Mouse (Mus musculus) kidney, postnatal 0 days (tissue): ENCODE measurements around the gene Actl6a. TPM values are rescaled to one million over a fixed set of nuclear protein-coding genes. Genes with fewer than 3 reads are reported as not detected.
A peak's percentile ranks its signal among the peaks of the same experiment; 100 is the strongest.

ENCODE experiments used
- ATAC-seq: fragments of 200-750 bp; cut with Nextera tagmentation; replicated peaks from 2 replicates; pipeline ENCODE4 v1.8.0; 2017; ENCODE audit warnings: low read depth, moderate number of reproducible peaks, moderate TSS enrichment, moderate library complexity; ENCODE audit not compliant: low FRiP score
- DNase-seq: peaks from one replicate; pipeline ENCODE4 v3.0.0-alpha.2; 2016; ENCODE audit warnings: low spot score
- H3K27ac ChIP-seq: fragments of 300-500 bp; sonication (generic); 2 replicates; pipeline ENCODE4 v1.5.1; 2014; ENCODE audit warnings: mild to moderate bottlenecking
- H3K27me3 ChIP-seq: fragments of 300-500 bp; sonication (generic); 2 replicates; pipeline ENCODE4 v1.6.1; 2014; ENCODE audit warnings: low read length, mixed read lengths; ENCODE audit not compliant: insufficient read depth
- H3K36me3 ChIP-seq: fragments of 300-500 bp; sonication (generic); 2 replicates; pipeline ENCODE4 v1.6.1; 2014; ENCODE audit warnings: low read length, mixed read lengths; ENCODE audit not compliant: insufficient read depth
- H3K4me1 ChIP-seq: fragments of 300-500 bp; sonication (generic); replicated peaks from 2 replicates; pipeline ENCODE4 v1.6.1; 2014; ENCODE audit warnings: antibody characterized with exemption, low read length, mixed read lengths; ENCODE audit not compliant: insufficient read depth
- H3K4me2 ChIP-seq: fragments of 300-500 bp; sonication (generic); 2 replicates; pipeline ENCODE4 v1.6.1; 2014; ENCODE audit warnings: mild to moderate bottlenecking, low read length, moderate library complexity, mixed read lengths
- H3K4me3 ChIP-seq: fragments of 300-500 bp; sonication (generic); replicated peaks from 2 replicates; pipeline ENCODE4 v1.5.1; 2014; ENCODE audit warnings: low read depth, low read length
- H3K9ac ChIP-seq: fragments of 300-500 bp; sonication (generic); 2 replicates; pipeline ENCODE4 v1.6.1; 2014; ENCODE audit warnings: low read depth, low read length
- H3K9me3 ChIP-seq: fragments of 300-500 bp; sonication (generic); replicated peaks from 2 replicates; pipeline ENCODE4 v1.6.1; 2016; ENCODE audit warnings: low read length, inconsistent platforms, mixed read lengths
- CTCF ChIP-seq: IDR thresholded peaks from 2 replicates; pipeline ENCODE4 v1.5.1; 2016; ENCODE audit warnings: antibody characterized with exemption, low read depth, mild to moderate bottlenecking, moderate library complexity
- WGBS: fragments of 180-500 bp; shearing (Covaris S2); extraction: QIAGEN DNeasy Blood & Tissue Kit; methylation state at CpG from one replicate; pipeline ENCODE4 v1.1.7; 2014; 5-methylcytosine and 5-hydroxymethylcytosine counted together
- polyA plus RNA-seq: library from polyadenylated mRNA; unstranded; fragments of >200 nt; fragmentation: Nextera tagmentation; extraction: Ambion mirVana; gene quantifications from 2 replicates; pipeline ENCODE4 v1.2.1, GENCODE M21; 2015

The Actl6a gene
- polyA plus RNA-seq, 1 experiment from 2014 or later = 121 TPM

GRCm38 (mm10) chr3:32676393-32676792, 29.7 kb upstream of the Actl6a start:
- H3K4me3 ChIP-seq = no peak overlapping the region
- WGBS = 66% methylated on average over 6 of the region's 6 CpGs
- H3K27me3 ChIP-seq = no peaks in the 10 kb centered on the region
- no peaks in the 10 kb centered on the region for H3K9me3 ChIP-seq
- H3K27ac ChIP-seq = no peak overlapping the region
- H3K36me3 ChIP-seq = no peaks in the 10 kb centered on the region
- no peaks in the 10 kb centered on the region for H3K4me1 ChIP-seq
- DNase-seq (no peak), ATAC-seq (no peak)
- no peak overlapping the region for H3K9ac ChIP-seq
- no peak for TF ChIP-seq CTCF
- H3K4me2 ChIP-seq = no peak overlapping the region

- Histone ChIP-seq H3K27ac (no peak overlapping the region), H3K9ac (no peak overlapping the region), H3K4me3 (no peak overlapping the region), H3K27me3 (no peaks in the 10 kb centered on the region), H3K4me2 (no peak overlapping the region), H3K9me3 (no peaks in the 10 kb centered on the region), H3K4me1 (no peaks in the 10 kb centered on the region), H3K36me3 (no peaks in the 10 kb centered on the region)
- no peak for DNase-seq
- ATAC-seq = no peak
- WGBS = 79% methylated on average over 11 of the region's 12 CpGs
- TF ChIP-seq CTCF = no peak
These were observed 23.1 kb upstream of the Actl6a start for GRCm38 (mm10) chr3:32682910-32683531.

- H3K4me2 ChIP-seq = no peak overlapping the region
- H3K9me3 ChIP-seq = no peaks in the 10 kb centered on the region
- H3K36me3 ChIP-seq = no peaks in the 10 kb centered on the region
- 72% methylated on average over 3 of the region's 3 CpGs for WGBS
- H3K27ac ChIP-seq = no peak overlapping the region
- DNase-seq (no peak), ATAC-seq (no peak)
- H3K9ac ChIP-seq = no peak overlapping the region
- no peak for TF ChIP-seq CTCF
- no peaks in the 10 kb centered on the region for H3K4me1 ChIP-seq
- H3K4me3 ChIP-seq = no peak overlapping the region
- no peaks in the 10 kb centered on the region for H3K27me3 ChIP-seq
These were observed 21.5 kb upstream of the Actl6a start for GRCm38 (mm10) chr3:32684631-32685030.

GRCm38 (mm10) chr3:32686537-32686936, 19.6 kb upstream of the Actl6a start:
- H3K4me3 ChIP-seq = no peak overlapping the region
- no peak overlapping the region for H3K27ac ChIP-seq
- ATAC-seq = no peak
- no peak overlapping the region for H3K4me2 ChIP-seq
- no peak for TF ChIP-seq CTCF
- no peak for DNase-seq
- no peak overlapping the region for H3K9ac ChIP-seq
- H3K9me3 ChIP-seq = no peaks in the 10 kb centered on the region
- H3K36me3 ChIP-seq = no peaks in the 10 kb centered on the region
- no peaks in the 10 kb centered on the region for H3K4me1 ChIP-seq
- H3K27me3 ChIP-seq = no peaks in the 10 kb centered on the region
- WGBS = 74% methylated on average over 1 of the region's 1 CpGs

- no peak overlapping the region for H3K4me2 ChIP-seq
- H3K36me3 ChIP-seq = no peaks in the 10 kb centered on the region
- H3K27me3 ChIP-seq = no peaks in the 10 kb centered on the region
- peak; percentile 2 for DNase-seq
- WGBS = 27% methylated on average over 4 of the region's 4 CpGs
- H3K27ac ChIP-seq = no peak overlapping the region
- H3K4me1 ChIP-seq = no peaks in the 10 kb centered on the region
- no peak for ATAC-seq
- no peaks in the 10 kb centered on the region for H3K9me3 ChIP-seq
- no peak overlapping the region for H3K9ac ChIP-seq
- peak; percentile 38; the same call in 1 of the 2 replicates for TF ChIP-seq CTCF
- no peak overlapping the region for H3K4me3 ChIP-seq
These were observed 18.9 kb upstream of the Actl6a start for GRCm38 (mm10) chr3:32687156-32687555.

- Histone ChIP-seq H3K27me3 (no peaks in the 10 kb centered on the region), H3K4me3 (no peak overlapping the region), H3K27ac (no peak overlapping the region), H3K9me3 (no peaks in the 10 kb centered on the region), H3K9ac (no peak overlapping the region), H3K36me3 (no peaks in the 10 kb centered on the region), H3K4me1 (no peaks in the 10 kb centered on the region), H3K4me2 (no peak overlapping the region)
- no peak for DNase-seq
- TF ChIP-seq CTCF = no peak
- 69% methylated on average over 9 of the region's 9 CpGs for WGBS
- no peak for ATAC-seq
These were observed 16.5 kb upstream of the Actl6a start for GRCm38 (mm10) chr3:32689567-32689999.

- Histone ChIP-seq H3K27me3 (no peaks in the 10 kb centered on the region), H3K4me1 (no peaks in the 10 kb centered on the region), H3K36me3 (no peaks in the 10 kb centered on the region), H3K9ac (no peak overlapping the region), H3K4me2 (no peak overlapping the region), H3K9me3 (no peaks in the 10 kb centered on the region), H3K27ac (no peak overlapping the region), H3K4me3 (no peak overlapping the region)
- no peak for TF ChIP-seq CTCF
- WGBS = 82% methylated on average over 3 of the region's 3 CpGs
- DNase-seq = no peak
- ATAC-seq = no peak
These were observed 16.1 kb upstream of the Actl6a start for GRCm38 (mm10) chr3:32690008-32690407.
